Mouse (Mus musculus): Measurements from ENCODE around the gene Syngr1. TPM values are rescaled to one million over a fixed set of nuclear protein-coding genes. Genes with fewer than 3 reads are reported as not detected.

Gene Syngr1
- total RNA-seq (2023), result not detected

GRCm38 (mm10) chr15:80091121-80091955 lies at the start of gene Syngr1, which contains the start of gene Rpl3:
Gene Syngr1 (plus strand): TSS chr15:80091334.
Gene Rpl3 (minus strand): TSS chr15:80091868.

GRCm38 (mm10) chr15:80132993-80133586 lies 42.0 kb downstream of the Syngr1 start, which contains the start of gene Tab1:
Gene Tab1 (plus strand): TSS chr15:80133127.

Other genes starting within 250 kb of the Syngr1 start
- 84.9 TPM for gene Apobec3, start 199.7 kb upstream of the Syngr1 start, total RNA-seq (2023)
- 136 TPM for gene Cbx7, start 120.2 kb upstream of the Syngr1 start, total RNA-seq (2023)
- 1.3 TPM for gene Pdgfb, start 76.4 kb upstream of the Syngr1 start, total RNA-seq (2023)
- 1,483 TPM for gene Rpl3, start 534 bp downstream of the Syngr1 start, total RNA-seq (2023)
- gene Tab1, start 41.8 kb downstream of the Syngr1 start, total RNA-seq (2023), result 21.7 TPM
- not detected for gene Mgat3, start 82.4 kb downstream of the Syngr1 start, total RNA-seq (2023)
- gene Mief1, start 142.7 kb downstream of the Syngr1 start, total RNA-seq (2023), result 51.9 TPM
- 15.0 TPM for gene AC140267.1, start 144.5 kb downstream of the Syngr1 start, total RNA-seq (2023)
- 316 TPM for gene Atf4, start 163.8 kb downstream of the Syngr1 start, total RNA-seq (2023)
- 29.9 TPM for gene Rps19bp1, start 173.0 kb downstream of the Syngr1 start, total RNA-seq (2023)
- 3.0 TPM for gene Cacna1i, start 195.9 kb downstream of the Syngr1 start, total RNA-seq (2023)